Mouse (Mus musculus): ENCODE results near the gene Atp6ap2. TPM values are rescaled to one million over a fixed set of nuclear protein-coding genes. Genes with fewer than 3 reads are reported as not detected.

Gene Atp6ap2
- polyA plus RNA-seq, 1 experiment from 2014 or later, result 254 TPM

DNA sequence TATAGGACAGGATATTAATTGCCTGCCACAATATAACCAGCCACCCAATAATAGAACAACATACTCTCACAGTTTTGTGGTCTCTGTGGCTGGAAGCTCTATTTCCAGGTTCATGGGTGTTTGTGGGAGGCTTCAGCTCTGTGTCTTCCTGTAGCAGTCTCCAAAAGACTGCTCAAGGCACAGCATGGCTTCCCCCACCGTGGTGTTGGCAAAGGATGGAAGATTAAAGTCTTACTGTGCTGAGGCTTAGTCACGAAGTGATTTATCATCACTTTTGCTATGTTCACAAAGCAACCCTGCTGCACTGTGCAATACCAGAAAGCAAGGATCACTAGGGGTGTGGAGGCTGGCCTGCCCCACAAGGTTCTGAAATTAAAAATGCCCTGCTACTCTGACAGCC, 66.3 kb downstream of the Atp6ap2 start:
- no peak overlapping the region for H3K27ac ChIP-seq (ENCODE audit: low read depth, low read length)
- no peaks in the 10 kb centered on the region for H3K4me1 ChIP-seq (ENCODE audit: control insufficient read depth, insufficient read depth, low read depth, low read length)
- no peak overlapping the region for H3K4me2 ChIP-seq (ENCODE audit: low read length)
- H3K27me3 ChIP-seq (replicated peaks; ENCODE audit: control insufficient read depth, insufficient read depth, low read length), result no peaks in the 10 kb centered on the region
- WGBS, result 72% methylated on average over 2 of the region's 2 CpGs
- peaks cover 2% of the 10 kb centered on the region; the same call in 1 of the 2 replicates for H3K36me3 ChIP-seq (ENCODE audit: control insufficient read depth, insufficient read depth, low read length)
- H3K4me3 ChIP-seq (ENCODE audit: low read length), result no peak overlapping the region
- no peak overlapping the region for H3K9ac ChIP-seq (ENCODE audit: low read depth, low read length)
- ATAC-seq, result no peak
- H3K9me3 ChIP-seq (ENCODE audit: control insufficient read depth, low read length), result no peaks in the 10 kb centered on the region

Other genes starting within 250 kb of the Atp6ap2 start
- gene 1810030O07Rik, start 85.9 kb downstream of the Atp6ap2 start, polyA plus RNA-seq (2015; fragmentation: Nextera tagmentation; extraction: Ambion mirVana), result 23.4 and 24.8 TPM in 2 replicates
- gene Med14, start 174.3 kb downstream of the Atp6ap2 start, polyA plus RNA-seq (2015; fragmentation: Nextera tagmentation; extraction: Ambion mirVana), result 11.3 and 14.1 TPM in 2 replicates